ENCODE assay signal across 9 mouse cellular contexts in the genomic region with DNA sequence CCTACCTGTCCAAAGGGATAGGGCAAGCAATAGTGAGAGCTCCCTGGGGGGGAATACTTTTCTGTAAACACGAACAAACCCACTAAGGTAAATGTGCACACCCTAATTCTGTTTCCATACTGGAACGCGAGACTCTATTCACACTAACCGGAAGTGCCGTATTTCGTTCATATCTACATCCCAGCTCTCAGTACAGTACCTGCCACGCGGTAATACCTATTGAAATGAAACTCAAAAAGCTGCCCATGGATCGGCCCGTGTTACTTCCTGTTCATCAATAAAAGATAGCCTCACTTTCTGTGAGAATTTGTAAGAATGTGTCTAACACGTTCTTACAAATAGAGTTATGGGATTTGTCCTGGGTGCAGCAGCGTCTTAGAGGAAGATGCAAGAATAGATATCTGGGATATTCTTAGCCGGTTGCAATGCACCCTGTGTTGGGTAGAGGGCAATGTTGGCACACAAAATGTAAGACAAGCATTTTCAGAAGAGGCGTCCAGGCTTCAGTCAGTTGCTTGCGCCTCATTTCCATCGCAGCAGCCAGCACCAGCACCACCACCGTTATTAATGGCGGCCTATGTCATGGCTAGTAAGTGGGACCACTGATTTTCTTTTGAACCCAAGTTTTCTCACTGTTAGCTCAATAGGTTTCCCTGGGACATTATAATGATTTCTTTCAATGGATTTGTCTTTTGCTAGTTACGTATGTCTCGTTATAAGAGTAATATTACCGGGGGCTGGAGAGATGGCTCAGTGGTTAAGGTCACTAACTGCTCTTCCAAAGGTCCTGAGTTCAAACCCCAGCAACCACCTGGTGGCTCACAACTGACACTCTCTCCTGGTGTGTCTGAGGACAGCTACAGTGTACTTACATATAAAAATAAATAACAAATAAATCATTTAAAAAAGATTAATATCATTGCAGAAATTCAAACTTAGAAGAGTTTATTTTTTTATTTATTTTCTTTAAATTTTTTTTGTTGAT. TPM values are rescaled to one million over a fixed set of nuclear protein-coding genes. Genes with fewer than 3 reads are reported as not detected.
DNase-seq lines count a peak whose midpoint lies in the region; ATAC-seq lines count a peak whose summit lies in the region.
"Had no signal": no experiment of that assay in that cellular context is flagged by ENCODE, and none has a peak within 500 bp of the region (broad histone marks: within the 10 kb centered on the region; RNA-seq: fewer than 3 reads in every experiment).

No protein-coding gene starts in this region.

- 43% methylated on average over 21 of the region's 21 CpGs for WGBS in neural tube, embryonic 15.5 days

- 0 out of 2 replicates have a peak, but pooled peaks cover 3% of the 10 kb centered on the region for H3K4me1 ChIP-seq in neural tube, embryonic 15.5 days

- no peaks in the 10 kb centered on the region for H3K36me3 ChIP-seq in neural tube, embryonic 15.5 days

- DNase-seq in adrenal gland, adult (ENCODE audit: inconsistent age in 2 of 2, low spot score in 1 of 2) = peak; percentile 27 to 78
- DNase-seq in adrenal gland, postnatal 4 days (ENCODE audit: low spot score in 2 of 2) = no peak
- DNase-seq in embryo, embryonic 10.5 days (ENCODE audit: low spot score) = peak; percentile 89
- peak; percentile 19 to 51 for DNase-seq in gastrocnemius, postnatal 4 days (ENCODE audit: low spot score in 2 of 2)
- peak; percentile 41 for DNase-seq in kidney, postnatal 14 days
- peak; percentile 17 to 26 for DNase-seq in lung, adult 18-20 months

- H3K27me3 ChIP-seq in neural tube, embryonic 15.5 days (replicated peaks) = peaks cover 14% of the 10 kb centered on the region

- H3K4me2 ChIP-seq in neural tube, embryonic 15.5 days = no peak overlapping the region

- peak; percentile 61 for ATAC-seq in activated CD4-positive, CD25-positive, alpha-beta regulatory T cell, adult 4 months
- peak; percentile 65 for ATAC-seq in neural tube, embryonic 15.5 days (ENCODE audit: low FRiP score)

- H3K4me3 ChIP-seq in neural tube, embryonic 15.5 days (replicated peaks) = no peak overlapping the region

- H3K27ac ChIP-seq in neural tube, embryonic 15.5 days (replicated peaks) = no peak overlapping the region
- H3K27ac ChIP-seq: macrophage had no signal

- no peaks in the 10 kb centered on the region for H3K9me3 ChIP-seq in neural tube, embryonic 15.5 days (replicated peaks)

- no peak overlapping the region for H3K9ac ChIP-seq in neural tube, embryonic 15.5 days (replicated peaks)

RNA-seq across cellular contexts. Expression of a gene that starts 17.1 kb away (rescaled TPM):
- 1 to 10 TPM; 6.0 to 6.8 TPM for total RNA-seq in adrenal gland, postnatal 4 days (2021)
- 1 to 10 TPM; 1.5 to 2.0 TPM for polyA plus RNA-seq in activated CD4-positive, CD25-positive, alpha-beta regulatory T cell, adult 4 months (2017; shearing (Covaris generic))
- 1 to 10 TPM; 3.4 to 3.5 TPM for total RNA-seq in gastrocnemius, postnatal 4 days (2021)
- 15.7 and 17.6 TPM in 2 replicates for polyA plus RNA-seq in neural tube, embryonic 15.5 days (2015; fragmentation: Nextera tagmentation; extraction: Ambion mirVana)

Comparison
In these comparisons a context has a peak if more than half of its experiments do, and no peak if none do; other contexts are left out.
1. DNase-seq: peak in adrenal gland, adult (2 of 2), embryo, embryonic 10.5 days (single experiment), gastrocnemius, postnatal 4 days (2 of 2), kidney, postnatal 14 days (single experiment) and lung, adult 18-20 months (2 of 2); none in adrenal gland, postnatal 4 days (0 of 2).